Comparison of ENCODE assay signal across 10 mouse cellular contexts in genomic region chr16:97286717-97287116, GRCm38 (mm10).
DNase-seq lines count a peak whose midpoint lies in the region; ATAC-seq and TF ChIP-seq lines count a peak whose summit lies in the region.
"Had no signal": no experiment of that assay in that cellular context is flagged by ENCODE, and none has a peak within 500 bp of the region (broad histone marks: within the 10 kb centered on the region; RNA-seq: fewer than 3 reads in every experiment).

No protein-coding gene starts in this region.

- no peak overlapping the region for H3K9ac ChIP-seq in hindbrain, postnatal 0 days (replicated peaks; ENCODE audit: low read length)
- no peak overlapping the region for H3K9ac ChIP-seq in hindbrain, embryonic 13.5 days

- H3K36me3 ChIP-seq in hindbrain, postnatal 0 days (ENCODE audit: insufficient read depth, low read length), result no peaks in the 10 kb centered on the region
- no peaks in the 10 kb centered on the region for H3K36me3 ChIP-seq in hindbrain, embryonic 13.5 days
- H3K36me3 ChIP-seq in embryonic facial prominence, embryonic 10.5 days (replicated peaks), result no peaks in the 10 kb centered on the region

- H3K27me3 ChIP-seq in hindbrain, postnatal 0 days (ENCODE audit: insufficient read depth, low read length), result no peaks in the 10 kb centered on the region
- H3K27me3 ChIP-seq in hindbrain, embryonic 13.5 days, result no peaks in the 10 kb centered on the region
- no peaks in the 10 kb centered on the region for H3K27me3 ChIP-seq in embryonic facial prominence, embryonic 10.5 days (replicated peaks; ENCODE audit: low read depth, poor library complexity, severe bottlenecking)
- H3K27me3 ChIP-seq: megakaryocyte, embryonic 14.5 days; Patski had no signal

- peak; percentile 64 for DNase-seq in hindbrain, postnatal 0 days (ENCODE audit: low spot score)
- peak; percentile 22 for DNase-seq in embryonic facial prominence, embryonic 10.5 days (ENCODE audit: low spot score)
- peak; percentile 72 for DNase-seq in layer of hippocampus, adult 11-12 months (ENCODE audit: low spot score)
- peak; percentile 80 for DNase-seq in right cerebral cortex, adult 18-20 months
- DNase-seq in urinary bladder, adult 2 months (ENCODE audit: low spot score), result no peak
- DNase-seq in adipocyte (ENCODE audit: low spot score), result no peak
- DNase-seq: cerebellum, adult 9-10 months had no signal

- no peak overlapping the region for H3K4me3 ChIP-seq in hindbrain, postnatal 0 days (ENCODE audit: low read length)
- no peak overlapping the region for H3K4me3 ChIP-seq in hindbrain, embryonic 13.5 days
- H3K4me3 ChIP-seq in embryonic facial prominence, embryonic 10.5 days, result no peak overlapping the region
- H3K4me3 ChIP-seq: megakaryocyte, embryonic 14.5 days had no signal

- peaks cover 8% of the 10 kb centered on the region; the same call in 1 of the 2 replicates for H3K4me1 ChIP-seq in hindbrain, postnatal 0 days (ENCODE audit: insufficient read depth, low read length)
- peaks cover 23% of the 10 kb centered on the region for H3K4me1 ChIP-seq in hindbrain, embryonic 13.5 days (replicated peaks)
- peaks cover 5% of the 10 kb centered on the region; the same call in 1 of the 2 replicates for H3K4me1 ChIP-seq in embryonic facial prominence, embryonic 10.5 days

- no peak overlapping the region for H3K27ac ChIP-seq in hindbrain, postnatal 0 days
- H3K27ac ChIP-seq in hindbrain, embryonic 13.5 days, result no peak overlapping the region
- no peak overlapping the region for H3K27ac ChIP-seq in embryonic facial prominence, embryonic 10.5 days (replicated peaks)

- 23% methylated on average over 3 of the region's 3 CpGs for WGBS in hindbrain, postnatal 0 days
- WGBS in hindbrain, embryonic 13.5 days, result 42% methylated on average over 3 of the region's 3 CpGs
- 47% methylated on average over 3 of the region's 3 CpGs for WGBS in embryonic facial prominence, embryonic 10.5 days

- peak; percentile 56; the same call in 1 of the 2 replicates for ATAC-seq in hindbrain, postnatal 0 days
- no peak for ATAC-seq in hindbrain, embryonic 13.5 days (ENCODE audit: low FRiP score)

- TF ChIP-seq CTCF in hindbrain, postnatal 0 days (IDR thresholded peaks at IDR 0.05; ENCODE audit: low read depth), result no peak

- H3K9me3 ChIP-seq in hindbrain, postnatal 0 days (ENCODE audit: low read length), result no peaks in the 10 kb centered on the region
- no peaks in the 10 kb centered on the region for H3K9me3 ChIP-seq in hindbrain, embryonic 13.5 days
- no peaks in the 10 kb centered on the region for H3K9me3 ChIP-seq in embryonic facial prominence, embryonic 10.5 days
- H3K9me3 ChIP-seq: megakaryocyte, embryonic 14.5 days had no signal

- no peak overlapping the region for H3K4me2 ChIP-seq in hindbrain, postnatal 0 days (ENCODE audit: low read depth, low read length)
- H3K4me2 ChIP-seq in hindbrain, embryonic 13.5 days, result no peak overlapping the region

Comparison
In these comparisons a context has a peak if more than half of its experiments do, and no peak if none do; other contexts are left out.
1. DNase-seq: peak in hindbrain, postnatal 0 days (single experiment), embryonic facial prominence, embryonic 10.5 days (single experiment), layer of hippocampus, adult 11-12 months (single experiment) and right cerebral cortex, adult 18-20 months (single experiment); none in urinary bladder, adult 2 months (single experiment) and adipocyte (single experiment).